Mouse (Mus musculus): Measurements from ENCODE around the gene Clpb. TPM values are rescaled to one million over a fixed set of nuclear protein-coding genes. Genes with fewer than 3 reads are reported as not detected.

Clpb gene
- polyA plus RNA-seq, 1 experiment from 2014 or later: 38.5 TPM

GRCm38 (mm10) chr7:101654936-101655335, 8.5 kb upstream of the Clpb start:
- no peak for DNase-seq
- no peak overlapping the region for H3K4me2 ChIP-seq (ENCODE audit: low read length)
- no peaks in the 10 kb centered on the region for H3K36me3 ChIP-seq (ENCODE audit: control insufficient read depth, insufficient read depth, low read length)
- no peak overlapping the region for H3K27ac ChIP-seq (replicated peaks; ENCODE audit: low read depth, low read length)
- H3K9me3 ChIP-seq (ENCODE audit: control insufficient read depth, low read length): no peaks in the 10 kb centered on the region
- no peaks in the 10 kb centered on the region for H3K4me1 ChIP-seq (ENCODE audit: control insufficient read depth, insufficient read depth, low read length)
- H3K9ac ChIP-seq (replicated peaks; ENCODE audit: low read length): no peak overlapping the region
- H3K27me3 ChIP-seq (ENCODE audit: control insufficient read depth, insufficient read depth, low read length): no peaks in the 10 kb centered on the region
- WGBS: 71% methylated on average over 4 of the region's 4 CpGs
- ATAC-seq (ENCODE audit: low FRiP score, low TSS enrichment): no peak
- H3K4me3 ChIP-seq (replicated peaks; ENCODE audit: low read depth, low read length): no peak overlapping the region

GRCm38 (mm10) chr7:101662006-101662405, 1.4 kb upstream of the Clpb start:
- Histone ChIP-seq H3K9ac (replicated peaks; ENCODE audit: low read length) (no peak overlapping the region), H3K27me3 (ENCODE audit: control insufficient read depth, insufficient read depth, low read length) (no peaks in the 10 kb centered on the region), H3K36me3 (ENCODE audit: control insufficient read depth, insufficient read depth, low read length) (no peaks in the 10 kb centered on the region), H3K27ac (replicated peaks; ENCODE audit: low read depth, low read length) (no peak overlapping the region), H3K4me2 (ENCODE audit: low read length) (no peak overlapping the region), H3K9me3 (ENCODE audit: control insufficient read depth, low read length) (no peaks in the 10 kb centered on the region), H3K4me3 (replicated peaks; ENCODE audit: low read depth, low read length) (no peak overlapping the region), H3K4me1 (ENCODE audit: control insufficient read depth, insufficient read depth, low read length) (peaks cover 11% of the 10 kb centered on the region)
- DNase-seq (peak; percentile 12), ATAC-seq (ENCODE audit: low FRiP score, low TSS enrichment) (no peak)
- WGBS: 81% methylated on average over 1 of the region's 1 CpGs

- no peak overlapping the region for H3K27ac ChIP-seq (replicated peaks; ENCODE audit: low read depth, low read length)
- H3K9me3 ChIP-seq (ENCODE audit: control insufficient read depth, low read length): no peaks in the 10 kb centered on the region
- H3K27me3 ChIP-seq (ENCODE audit: control insufficient read depth, insufficient read depth, low read length): no peaks in the 10 kb centered on the region
- ATAC-seq (ENCODE audit: low FRiP score, low TSS enrichment) (0 out of 2 replicates have a peak, but pooled peaks have one; percentile 2), DNase-seq (peak; percentile 84)
- no peaks in the 10 kb centered on the region for H3K36me3 ChIP-seq (ENCODE audit: control insufficient read depth, insufficient read depth, low read length)
- H3K4me2 ChIP-seq (ENCODE audit: low read length): no peak overlapping the region
- H3K4me3 ChIP-seq (replicated peaks; ENCODE audit: low read depth, low read length): no peak overlapping the region
- H3K4me1 ChIP-seq (ENCODE audit: control insufficient read depth, insufficient read depth, low read length): peaks cover 11% of the 10 kb centered on the region
- 5% methylated on average over 3 of the region's 3 CpGs for WGBS
- 0 out of 2 replicates have a peak overlapping the region, but pooled peaks have one; percentile 0 for H3K9ac ChIP-seq (replicated peaks; ENCODE audit: low read length)
Measured at GRCm38 (mm10) chr7:101666581-101666980, 3.1 kb downstream of the Clpb start.

GRCm38 (mm10) chr7:101671601-101672280, 8.3 kb downstream of the Clpb start:
- H3K36me3 ChIP-seq (ENCODE audit: control insufficient read depth, insufficient read depth, low read length): no peaks in the 10 kb centered on the region; the same call in 1 of the 2 replicates
- no peaks in the 10 kb centered on the region for H3K27me3 ChIP-seq (ENCODE audit: control insufficient read depth, insufficient read depth, low read length)
- peaks cover 14% of the 10 kb centered on the region for H3K4me1 ChIP-seq (ENCODE audit: control insufficient read depth, insufficient read depth, low read length)
- no peak overlapping the region for H3K4me3 ChIP-seq (replicated peaks; ENCODE audit: low read depth, low read length)
- H3K4me2 ChIP-seq (ENCODE audit: low read length): no peak overlapping the region
- H3K9ac ChIP-seq (replicated peaks; ENCODE audit: low read length): no peak overlapping the region
- 73% methylated on average over 5 of the region's 5 CpGs for WGBS
- ATAC-seq (ENCODE audit: low FRiP score, low TSS enrichment) (no peak), DNase-seq (no peak)
- H3K27ac ChIP-seq (replicated peaks; ENCODE audit: low read depth, low read length): no peak overlapping the region
- H3K9me3 ChIP-seq (ENCODE audit: control insufficient read depth, low read length): no peaks in the 10 kb centered on the region

GRCm38 (mm10) chr7:101673497-101673896, 10.1 kb downstream of the Clpb start:
- no peaks in the 10 kb centered on the region for H3K9me3 ChIP-seq (ENCODE audit: control insufficient read depth, low read length)
- ATAC-seq (ENCODE audit: low FRiP score, low TSS enrichment): no peak
- no peak overlapping the region for H3K27ac ChIP-seq (replicated peaks; ENCODE audit: low read depth, low read length)
- no peak for DNase-seq
- H3K9ac ChIP-seq (replicated peaks; ENCODE audit: low read length): no peak overlapping the region
- H3K4me1 ChIP-seq (ENCODE audit: control insufficient read depth, insufficient read depth, low read length): peaks cover 20% of the 10 kb centered on the region
- H3K4me2 ChIP-seq (ENCODE audit: low read length): no peak overlapping the region
- no peak overlapping the region for H3K4me3 ChIP-seq (replicated peaks; ENCODE audit: low read depth, low read length)
- 27% methylated on average over 2 of the region's 2 CpGs for WGBS
- H3K36me3 ChIP-seq (ENCODE audit: control insufficient read depth, insufficient read depth, low read length): no peaks in the 10 kb centered on the region; the same call in 1 of the 2 replicates
- H3K27me3 ChIP-seq (ENCODE audit: control insufficient read depth, insufficient read depth, low read length): no peaks in the 10 kb centered on the region

- peak; percentile 7 for DNase-seq
- 23% methylated on average over 6 of the region's 6 CpGs for WGBS
- Histone ChIP-seq H3K9me3 (ENCODE audit: control insufficient read depth, low read length) (no peaks in the 10 kb centered on the region), H3K9ac (replicated peaks; ENCODE audit: low read length) (peak overlapping the region; percentile 14), H3K27ac (replicated peaks; ENCODE audit: low read depth, low read length) (no peak overlapping the region), H3K27me3 (ENCODE audit: control insufficient read depth, insufficient read depth, low read length) (no peaks in the 10 kb centered on the region), H3K4me3 (replicated peaks; ENCODE audit: low read depth, low read length) (no peak overlapping the region), H3K4me1 (ENCODE audit: control insufficient read depth, insufficient read depth, low read length) (peaks cover 20% of the 10 kb centered on the region), H3K4me2 (ENCODE audit: low read length) (no peak overlapping the region), H3K36me3 (ENCODE audit: control insufficient read depth, insufficient read depth, low read length) (no peaks in the 10 kb centered on the region; the same call in 1 of the 2 replicates)
- no peak for ATAC-seq (ENCODE audit: low FRiP score, low TSS enrichment)
Measured at GRCm38 (mm10) chr7:101676033-101676761, 12.8 kb downstream of the Clpb start.

- H3K9ac ChIP-seq (replicated peaks; ENCODE audit: low read length): peak overlapping the region; percentile 14; the same call in 1 of the 2 replicates
- WGBS: 7% methylated on average over 3 of the region's 3 CpGs
Measured at GRCm38 (mm10) chr7:101676762-101677308, 13.4 kb downstream of the Clpb start.

GRCm38 (mm10) chr7:101679591-101679990, 16.2 kb downstream of the Clpb start:
- Histone ChIP-seq H3K4me3 (replicated peaks; ENCODE audit: low read depth, low read length) (no peak overlapping the region), H3K9me3 (ENCODE audit: control insufficient read depth, low read length) (no peaks in the 10 kb centered on the region), H3K4me2 (ENCODE audit: low read length) (no peak overlapping the region), H3K27me3 (ENCODE audit: control insufficient read depth, insufficient read depth, low read length) (no peaks in the 10 kb centered on the region), H3K9ac (replicated peaks; ENCODE audit: low read length) (no peak overlapping the region; the same call in 1 of the 2 replicates), H3K36me3 (ENCODE audit: control insufficient read depth, insufficient read depth, low read length) (no peaks in the 10 kb centered on the region), H3K4me1 (ENCODE audit: control insufficient read depth, insufficient read depth, low read length) (peaks cover 30% of the 10 kb centered on the region), H3K27ac (replicated peaks; ENCODE audit: low read depth, low read length) (no peak overlapping the region)
- DNase-seq: peak; percentile 83
- 8% methylated on average over 7 of the region's 7 CpGs for WGBS
- ATAC-seq (ENCODE audit: low FRiP score, low TSS enrichment): peak; percentile 80; the same call in 1 of the 2 replicates

More at GRCm38 (mm10) chr7:101676762-101677308, 13.4 kb downstream of the Clpb start:
- Histone ChIP-seq H3K4me2 (ENCODE audit: low read length) (no peak overlapping the region), H3K36me3 (ENCODE audit: control insufficient read depth, insufficient read depth, low read length) (no peaks in the 10 kb centered on the region; the same call in 1 of the 2 replicates), H3K27me3 (ENCODE audit: control insufficient read depth, insufficient read depth, low read length) (no peaks in the 10 kb centered on the region), H3K4me1 (ENCODE audit: control insufficient read depth, insufficient read depth, low read length) (peaks cover 20% of the 10 kb centered on the region), H3K27ac (replicated peaks; ENCODE audit: low read depth, low read length) (no peak overlapping the region), H3K4me3 (replicated peaks; ENCODE audit: low read depth, low read length) (no peak overlapping the region), H3K9me3 (ENCODE audit: control insufficient read depth, low read length) (no peaks in the 10 kb centered on the region)
- ATAC-seq (ENCODE audit: low FRiP score, low TSS enrichment) (no peak), DNase-seq (peak; percentile 32)

All from midbrain, embryonic 14.5 days (tissue).